Mouse (Mus musculus): ENCODE measurements around the gene Dapk2.

The Dapk2 gene

DNA sequence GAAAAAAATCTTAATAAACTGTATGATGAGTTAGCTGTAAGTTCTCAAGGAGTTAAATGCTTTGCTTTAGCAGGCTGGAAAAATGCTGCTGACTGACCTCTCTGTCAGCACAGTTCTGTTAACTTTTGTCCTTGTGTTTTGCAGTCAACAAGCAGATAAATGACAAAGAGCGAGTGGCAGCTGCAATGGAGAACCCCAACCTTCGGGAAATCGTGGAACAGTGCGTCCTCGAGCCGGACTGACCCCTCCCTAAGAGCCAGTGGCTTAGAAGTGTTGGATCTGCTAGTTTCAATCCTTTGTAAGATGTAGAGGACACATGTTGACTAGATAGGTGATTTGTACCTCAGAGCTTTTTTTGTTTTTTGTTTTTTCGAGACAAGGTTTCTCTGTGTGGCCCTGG is 19.8 kb upstream of the Dapk2 start:
- in situ Hi-C loops (cut with MboI, MseI) = no loop called here

DNA sequence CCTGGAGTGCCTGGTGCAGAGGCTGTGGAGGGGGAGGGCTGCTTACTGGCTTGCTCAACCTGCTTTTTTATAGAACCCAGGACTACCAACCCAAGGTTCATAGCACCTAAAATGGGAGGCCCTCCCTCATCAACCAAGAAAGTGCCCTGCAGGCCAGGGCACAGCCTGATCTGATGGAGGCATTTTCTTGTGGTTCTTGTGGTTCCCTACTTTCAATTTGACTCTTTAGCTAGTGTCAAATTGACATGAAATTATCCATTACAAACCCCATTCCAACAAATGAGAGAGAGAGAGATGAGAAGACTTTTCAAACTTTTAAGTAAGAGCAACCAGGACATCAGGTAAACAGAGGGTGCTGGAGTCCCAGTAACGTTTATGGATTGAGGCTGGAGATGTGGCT is 15.8 kb upstream of the Dapk2 start:
- in situ Hi-C loops (cut with MboI, MseI) = no loop called here

DNA sequence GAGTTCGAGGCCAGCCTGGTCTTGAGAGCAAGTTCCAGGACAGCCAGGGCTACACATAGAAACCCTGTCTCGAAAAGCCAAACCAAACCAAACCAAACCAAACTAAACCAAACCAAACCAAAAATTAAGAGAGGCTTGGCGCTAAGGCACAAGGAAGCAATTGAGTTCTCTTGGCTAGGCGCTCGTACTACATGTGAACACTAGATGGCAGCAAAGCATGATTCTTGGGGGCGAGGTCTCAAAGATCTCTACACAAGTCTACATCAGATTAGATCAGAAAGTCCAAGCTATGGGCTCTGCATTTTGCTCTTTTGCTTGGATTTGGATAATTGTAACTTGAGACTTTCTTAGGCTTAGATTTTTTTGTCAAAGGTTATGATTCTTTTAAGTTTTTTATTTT is 13.8 kb upstream of the Dapk2 start:
- in situ Hi-C loops (cut with MboI, MseI) = no loop called here

DNA sequence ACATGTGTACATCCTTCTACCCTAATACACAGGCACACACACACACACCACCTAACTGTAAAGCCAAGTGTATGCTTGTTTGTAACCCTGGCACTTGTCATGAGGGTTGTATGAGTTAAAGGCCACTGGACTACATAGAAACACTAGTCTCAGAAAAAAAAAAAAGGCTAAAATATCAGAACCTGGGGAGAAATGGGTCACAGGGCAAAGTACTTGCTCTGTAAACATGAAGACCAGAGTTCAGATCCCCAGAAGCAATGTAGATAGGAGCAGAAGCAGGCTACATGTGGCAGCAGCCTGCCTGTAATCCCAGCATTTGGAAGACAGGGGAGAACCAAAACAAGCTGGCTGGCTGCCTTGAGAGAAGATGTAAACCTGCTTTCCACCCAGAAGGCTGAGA is 11.9 kb upstream of the Dapk2 start:
- in situ Hi-C loops (cut with MboI, MseI) = no loop called here

DNA sequence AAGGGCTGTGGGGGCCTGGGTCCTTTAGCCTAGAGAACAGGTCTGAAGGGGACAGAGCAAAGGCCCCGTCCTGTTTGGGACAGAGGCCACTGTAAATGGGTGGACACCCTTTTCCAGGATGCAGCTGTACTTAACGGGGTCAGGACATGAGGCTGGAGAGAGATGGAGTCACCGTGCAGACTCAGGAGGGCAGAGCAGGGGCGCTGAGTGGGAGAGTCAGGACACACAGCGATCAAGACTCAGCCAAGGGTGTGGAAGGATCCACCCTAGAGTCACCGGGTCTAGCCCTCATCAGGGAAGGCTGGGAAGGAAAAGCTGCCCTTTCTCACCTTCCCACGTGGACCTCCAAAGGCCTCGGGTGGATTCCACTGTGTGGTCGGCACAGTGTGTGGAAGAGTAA is 6.0 kb upstream of the Dapk2 start:
- in situ Hi-C loops (cut with MboI, MseI) = no loop called here

DNA sequence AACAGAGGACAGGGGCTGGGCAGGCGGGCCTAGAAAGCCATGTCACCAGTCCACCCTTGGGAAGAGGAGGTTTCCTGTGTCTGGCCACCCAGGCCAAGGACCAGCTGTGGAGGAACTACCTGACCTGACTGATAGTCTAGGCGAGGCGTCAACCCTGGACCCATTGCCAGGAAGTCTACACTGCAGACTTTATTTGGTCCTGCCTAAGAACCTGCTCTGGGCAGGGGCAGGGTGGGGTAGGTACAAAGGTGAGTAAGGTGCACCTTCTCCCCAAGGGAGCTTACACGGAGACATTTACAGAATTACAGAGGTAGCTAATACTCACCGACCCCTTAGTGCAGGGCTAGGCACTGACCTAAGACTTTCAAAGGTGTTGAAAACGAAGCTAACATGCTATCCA is 4.4 kb upstream of the Dapk2 start:
- in situ Hi-C loops (cut with MboI, MseI) = no loop called here

DNA sequence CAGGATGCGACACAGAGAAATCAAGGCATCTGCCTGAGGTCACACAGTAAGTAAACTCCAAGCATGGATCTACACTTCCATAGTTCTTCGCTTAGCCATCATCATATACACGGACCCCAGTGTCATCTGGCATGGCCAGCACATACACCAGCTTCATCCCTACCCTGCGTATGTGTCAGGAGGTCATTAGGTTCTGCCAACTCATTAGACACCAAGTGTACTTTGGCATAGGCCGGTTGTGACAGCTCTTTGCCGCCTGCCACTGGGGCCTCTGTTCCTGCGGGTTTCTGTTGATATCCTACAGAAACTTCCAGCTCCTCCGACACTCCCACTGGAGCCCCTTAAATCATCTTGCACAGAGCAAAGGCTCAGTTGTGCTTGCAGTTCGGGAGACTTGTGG is 4.0 kb upstream of the Dapk2 start:
- in situ Hi-C loops (cut with MboI, MseI) = no loop called here

DNA sequence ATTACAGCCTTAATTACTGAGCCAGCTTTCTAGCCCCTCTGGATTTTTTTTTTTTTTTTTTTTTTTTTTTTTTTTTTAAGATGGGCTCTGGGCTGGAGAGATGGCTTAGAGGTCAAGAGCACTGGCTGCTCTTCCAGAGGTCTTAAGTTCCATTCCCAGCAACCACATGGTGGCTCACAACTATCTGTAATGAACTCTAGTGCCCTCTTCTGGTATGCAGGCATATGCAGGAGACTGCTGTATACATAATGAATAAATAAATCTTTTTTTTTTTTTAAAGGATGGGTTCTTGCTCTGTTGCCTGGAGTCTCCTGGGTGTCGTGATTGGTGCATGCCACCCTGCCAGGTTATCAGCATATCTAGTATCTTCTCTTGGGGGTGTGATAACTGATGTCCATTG is 2.5 kb upstream of the Dapk2 start:
- in situ Hi-C loops (cut with MboI, MseI) = no loop called here

DNA sequence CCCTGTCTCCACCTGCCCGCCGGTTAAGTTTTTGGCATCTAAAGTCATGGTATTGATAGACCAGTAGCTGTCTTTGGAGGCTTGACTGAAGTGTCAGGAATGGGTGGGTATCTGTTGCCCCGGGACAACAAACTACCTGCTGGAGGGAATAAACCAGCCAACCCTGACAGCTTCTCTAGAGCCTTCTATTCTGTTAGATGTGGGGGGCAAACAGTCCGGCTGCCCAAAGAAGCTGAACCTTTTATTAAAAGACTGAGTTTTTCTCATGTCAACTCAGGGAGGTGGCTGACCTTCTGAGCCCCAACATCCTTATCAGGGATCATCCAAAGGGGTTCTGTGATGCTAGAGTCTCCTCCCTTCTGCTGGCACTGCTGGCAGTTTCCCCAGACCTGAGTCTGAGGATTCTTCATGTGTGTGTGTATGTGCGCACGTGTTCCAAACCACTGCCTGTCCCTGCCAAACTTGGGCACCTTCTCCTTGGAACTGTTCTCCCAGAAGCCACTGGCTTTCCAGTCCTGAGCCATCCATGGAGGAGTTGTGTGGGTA is 935 bp downstream of the Dapk2 start:
- in situ Hi-C loops (cut with MboI, MseI) = no loop called here

DNA sequence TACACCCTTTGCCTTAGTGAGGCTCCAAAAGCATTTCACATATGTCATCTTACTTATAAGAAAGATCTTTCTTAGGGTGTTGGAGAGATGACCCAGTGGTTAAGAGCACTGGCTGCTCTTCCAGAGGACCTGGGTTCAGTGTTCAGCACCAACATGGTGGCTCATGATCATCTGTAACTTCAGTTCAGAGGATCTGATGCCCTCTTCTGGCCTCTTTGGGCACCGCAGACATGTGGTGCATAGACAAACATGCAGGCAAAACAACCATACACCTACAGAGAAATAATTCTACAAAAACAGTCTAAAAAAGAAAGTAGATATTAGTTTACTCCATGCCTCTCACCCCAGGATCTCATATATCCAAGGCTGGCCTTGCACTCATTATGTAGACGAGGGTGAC is 2.1 kb downstream of the Dapk2 start:
- in situ Hi-C loops (cut with MboI, MseI) = no loop called here

DNA sequence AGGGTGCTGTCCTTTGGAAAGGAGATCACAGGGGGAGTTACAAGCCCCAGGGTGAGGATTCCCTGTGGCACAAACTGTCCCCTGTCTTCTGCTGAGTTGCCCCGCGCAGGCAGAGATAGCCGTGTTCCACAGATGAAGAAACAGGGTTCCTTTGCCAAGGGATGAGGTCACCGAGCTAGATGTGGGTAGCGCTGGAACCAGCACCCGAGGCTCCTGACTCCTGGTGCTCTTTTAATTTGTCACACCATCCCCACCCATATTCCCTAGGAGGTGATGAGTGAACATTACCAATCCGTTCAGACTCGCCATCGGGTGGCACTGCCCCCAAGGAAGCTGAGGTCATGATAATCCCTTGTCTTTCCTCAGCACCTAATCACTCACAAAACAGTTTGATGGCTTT is 5.0 kb downstream of the Dapk2 start:
- in situ Hi-C loops (cut with MboI, MseI) = no loop called here

DNA sequence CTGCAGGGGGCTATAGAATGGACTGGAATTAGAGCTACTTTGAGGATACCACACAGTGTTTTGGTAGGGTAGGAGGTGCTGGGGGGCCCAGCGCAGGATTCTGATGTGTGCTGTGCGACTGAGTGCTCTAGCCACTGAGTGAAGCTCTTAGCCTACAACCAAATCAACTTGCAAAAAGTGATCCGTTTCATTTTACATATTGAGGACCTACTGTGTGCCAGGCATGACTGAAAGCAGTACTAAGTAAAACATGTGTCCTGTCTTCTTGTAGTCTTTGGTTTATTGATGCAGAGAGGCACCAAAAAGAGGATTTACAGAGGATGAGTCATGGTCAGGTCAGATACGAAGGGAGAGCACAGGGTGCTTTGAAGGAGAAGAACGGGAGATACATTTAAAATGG is 9.2 kb downstream of the Dapk2 start:
- in situ Hi-C loops (cut with MboI, MseI) = no loop called here

DNA sequence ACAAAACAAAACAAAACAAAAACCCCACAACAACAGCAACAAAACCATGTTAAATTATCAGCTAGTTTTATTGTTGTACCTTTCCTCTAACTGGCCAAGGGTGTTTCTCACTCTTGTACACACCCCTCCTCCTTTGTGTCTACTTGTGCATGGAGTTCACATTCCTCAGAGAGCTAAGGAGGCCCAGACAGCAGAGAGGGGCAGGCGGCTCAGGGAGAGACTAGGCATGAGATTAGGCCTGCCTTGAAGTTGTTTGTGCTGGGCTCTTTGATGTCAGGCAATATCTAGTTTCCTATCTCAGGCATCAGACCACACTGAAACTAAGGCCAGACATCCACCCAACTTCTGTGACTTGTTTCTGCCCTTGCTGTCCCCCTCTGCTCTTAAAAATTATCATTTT is 10.2 kb downstream of the Dapk2 start:
- in situ Hi-C loops (cut with MboI, MseI) = no loop called here

DNA sequence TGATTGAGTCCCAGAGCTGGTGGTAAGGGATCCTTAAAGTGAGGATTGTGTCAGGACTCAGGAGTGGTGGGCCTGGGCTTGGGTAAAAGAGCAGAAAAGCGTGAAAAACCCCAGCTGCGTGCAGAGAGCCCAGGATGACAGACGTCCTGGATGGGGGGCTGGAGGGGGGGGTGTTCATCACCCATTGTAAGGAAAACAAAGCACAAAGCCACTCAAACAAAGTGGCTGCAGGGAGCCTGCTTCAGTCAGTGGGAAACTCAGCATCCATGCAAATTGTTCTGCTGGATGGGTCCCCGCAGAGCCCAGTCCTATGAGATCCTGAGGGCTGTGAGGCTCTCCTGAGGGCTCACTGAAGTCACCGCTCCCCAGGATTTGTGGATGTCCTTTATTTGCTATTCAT is 12.5 kb downstream of the Dapk2 start:
- in situ Hi-C loops (cut with MboI, MseI) = no loop called here

DNA sequence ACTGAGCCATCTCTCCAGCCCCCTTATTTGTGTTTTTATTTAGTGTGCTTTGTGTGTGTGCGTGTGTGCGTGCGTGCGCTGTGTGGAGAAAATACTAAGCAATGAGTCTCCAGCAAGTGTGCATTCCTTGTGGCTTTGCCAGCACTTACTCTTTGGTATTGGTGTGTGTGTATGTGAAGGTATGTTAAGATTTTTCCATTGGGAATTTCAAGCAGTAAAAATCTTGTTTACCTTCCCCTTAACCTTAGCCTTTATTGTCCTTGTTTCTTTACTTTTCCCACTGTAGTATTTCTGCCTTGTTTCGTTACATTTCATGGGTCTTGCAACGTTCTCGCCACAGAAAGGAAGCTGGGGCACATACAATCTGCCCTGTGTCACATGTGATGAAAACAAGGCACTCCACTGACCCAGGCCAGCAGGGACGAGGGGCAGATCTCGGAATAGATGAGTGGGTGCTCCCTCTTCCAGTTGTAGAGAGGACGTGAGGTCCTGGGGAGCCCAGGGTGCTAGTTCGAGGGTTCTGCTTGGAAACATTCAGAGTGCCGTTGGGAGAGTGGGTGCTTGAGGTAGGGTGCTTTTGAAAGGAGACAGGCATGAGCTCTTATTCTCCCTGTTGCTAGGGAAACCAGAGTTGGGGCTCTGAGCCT is 13.4 kb downstream of the Dapk2 start:
- in situ Hi-C loops (cut with MboI, MseI) = no loop called here

DNA sequence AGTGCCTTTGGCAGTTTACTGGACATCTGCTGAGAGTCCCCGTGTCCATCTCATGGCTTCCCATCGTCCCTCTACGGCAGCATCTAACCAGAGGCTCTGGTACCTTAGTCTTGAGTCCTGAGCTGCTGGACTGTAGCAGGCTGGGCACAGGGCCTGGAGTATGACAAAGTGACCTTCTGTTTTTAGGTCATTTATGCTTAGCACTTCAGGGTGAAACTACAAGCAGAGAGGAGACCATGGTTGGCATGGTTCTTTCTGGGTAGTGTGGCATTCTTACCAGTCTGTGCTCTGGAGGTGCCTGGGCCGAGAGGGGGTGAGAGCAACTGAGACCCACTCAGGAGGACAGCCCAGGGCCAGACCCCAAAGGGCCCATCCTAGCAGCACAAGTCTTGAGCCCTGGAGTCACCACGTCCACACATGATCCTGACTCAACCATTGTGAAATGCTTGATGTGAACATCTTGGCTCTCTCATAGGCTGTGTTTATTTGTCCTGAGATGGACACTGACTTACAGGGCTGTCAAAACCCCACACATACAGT is 15.4 kb downstream of the Dapk2 start:
- in situ Hi-C loops (cut with MboI, MseI) = no loop called here

DNA sequence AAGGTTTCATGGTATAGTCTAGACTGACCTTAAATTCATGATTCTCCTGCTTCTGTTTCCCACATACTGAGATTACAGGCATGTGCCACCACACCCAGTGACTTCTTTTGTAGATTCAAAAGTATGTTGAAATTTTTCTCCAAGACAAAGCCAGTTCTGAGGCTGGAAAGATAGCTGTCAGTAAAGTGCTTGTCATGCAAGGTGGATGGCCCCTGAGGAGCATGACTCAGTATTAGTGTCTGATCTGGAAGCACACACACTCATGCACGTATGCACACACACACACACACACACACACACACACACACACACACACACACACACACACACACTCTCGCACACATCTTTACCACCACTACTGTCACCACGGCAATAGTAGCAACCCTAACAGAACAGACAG is 17.0 kb downstream of the Dapk2 start:
- in situ Hi-C loops (cut with MboI, MseI) = loop anchor here (5.0 kb wide), 1 partner anchor 67 kb away; no protein-coding TSS in a partner anchor

DNA sequence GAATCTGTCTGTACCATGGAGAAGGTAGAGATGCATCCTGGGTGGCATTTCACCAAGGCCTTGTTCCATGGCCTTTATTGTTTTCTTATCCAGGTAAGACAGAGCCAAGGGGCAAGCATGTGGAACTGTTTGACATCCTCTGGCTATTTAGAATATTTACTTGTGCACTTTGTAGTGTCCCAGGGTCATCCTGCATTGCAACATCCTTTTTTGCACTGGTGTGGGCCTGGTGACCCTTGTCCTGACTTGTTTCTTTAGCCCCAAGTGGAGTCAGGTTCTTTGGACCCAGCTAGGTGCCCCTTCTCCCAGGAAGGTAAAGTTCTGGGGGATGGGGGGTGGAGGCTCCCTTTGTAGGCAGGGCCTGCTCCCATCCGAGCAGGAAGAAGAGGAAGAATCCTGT is 20.0 kb downstream of the Dapk2 start:
- in situ Hi-C loops (cut with MboI, MseI) = loop anchor here (5.0 kb wide), 1 partner anchor 64 kb away; no protein-coding TSS in a partner anchor

DNA sequence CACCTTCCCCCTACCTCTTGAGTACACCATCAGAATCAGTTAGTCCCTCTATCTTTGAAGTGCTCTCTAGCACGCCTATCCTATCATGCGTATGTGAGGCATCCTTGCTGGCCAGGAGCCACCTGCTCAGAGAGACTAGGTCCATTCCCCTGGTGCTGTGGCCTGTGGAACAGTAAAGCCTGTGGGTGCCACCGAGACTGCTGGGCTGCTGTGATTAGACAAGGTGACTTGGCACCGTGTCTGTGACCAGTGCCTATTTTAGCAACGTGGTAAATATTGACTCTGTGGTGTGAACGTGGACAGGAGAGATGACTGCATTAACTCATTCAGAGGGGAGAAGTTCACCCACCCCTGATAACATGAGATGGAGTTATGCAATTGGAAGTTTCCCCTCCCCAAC is 21.8 kb downstream of the Dapk2 start:
- in situ Hi-C loops (cut with MboI, MseI) = loop anchor here (5.0 kb wide), 1 partner anchor 63 kb away; no protein-coding TSS in a partner anchor

DNA sequence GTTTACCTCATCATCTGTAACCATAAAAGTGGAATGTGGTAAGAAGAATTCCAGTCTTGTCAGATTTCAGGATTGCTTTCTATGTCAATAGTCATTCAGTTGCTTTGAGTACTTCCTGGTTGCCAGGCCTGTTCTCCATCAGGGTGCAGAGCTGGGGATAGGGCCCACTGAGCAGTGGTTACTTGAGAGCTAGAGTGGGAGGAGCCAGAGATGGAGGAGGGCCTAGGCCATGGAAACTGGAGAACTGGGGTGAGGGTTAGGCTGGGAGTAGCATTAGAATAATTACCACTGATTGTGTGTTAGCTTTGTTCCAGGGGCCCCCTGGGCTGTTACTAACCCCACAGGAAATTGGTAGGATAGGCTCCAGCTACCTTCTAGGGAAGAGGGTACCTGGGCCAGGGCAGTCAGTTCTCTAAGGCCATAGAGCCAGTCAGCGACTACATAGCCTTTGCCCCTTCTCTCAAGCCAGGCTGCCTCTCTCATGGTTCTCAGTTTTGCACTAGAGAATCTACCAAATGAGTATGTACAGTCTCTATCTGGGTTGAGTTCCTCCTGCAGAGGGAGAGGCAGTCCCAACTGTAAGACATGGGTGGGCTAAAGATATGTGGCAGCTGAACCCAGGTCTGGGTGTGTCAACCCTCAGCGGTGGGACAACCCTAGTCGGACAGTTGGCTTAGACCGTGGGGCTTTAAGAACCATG is 23.3 kb downstream of the Dapk2 start:
- in situ Hi-C loops (cut with MboI, MseI) = no loop called here

DNA sequence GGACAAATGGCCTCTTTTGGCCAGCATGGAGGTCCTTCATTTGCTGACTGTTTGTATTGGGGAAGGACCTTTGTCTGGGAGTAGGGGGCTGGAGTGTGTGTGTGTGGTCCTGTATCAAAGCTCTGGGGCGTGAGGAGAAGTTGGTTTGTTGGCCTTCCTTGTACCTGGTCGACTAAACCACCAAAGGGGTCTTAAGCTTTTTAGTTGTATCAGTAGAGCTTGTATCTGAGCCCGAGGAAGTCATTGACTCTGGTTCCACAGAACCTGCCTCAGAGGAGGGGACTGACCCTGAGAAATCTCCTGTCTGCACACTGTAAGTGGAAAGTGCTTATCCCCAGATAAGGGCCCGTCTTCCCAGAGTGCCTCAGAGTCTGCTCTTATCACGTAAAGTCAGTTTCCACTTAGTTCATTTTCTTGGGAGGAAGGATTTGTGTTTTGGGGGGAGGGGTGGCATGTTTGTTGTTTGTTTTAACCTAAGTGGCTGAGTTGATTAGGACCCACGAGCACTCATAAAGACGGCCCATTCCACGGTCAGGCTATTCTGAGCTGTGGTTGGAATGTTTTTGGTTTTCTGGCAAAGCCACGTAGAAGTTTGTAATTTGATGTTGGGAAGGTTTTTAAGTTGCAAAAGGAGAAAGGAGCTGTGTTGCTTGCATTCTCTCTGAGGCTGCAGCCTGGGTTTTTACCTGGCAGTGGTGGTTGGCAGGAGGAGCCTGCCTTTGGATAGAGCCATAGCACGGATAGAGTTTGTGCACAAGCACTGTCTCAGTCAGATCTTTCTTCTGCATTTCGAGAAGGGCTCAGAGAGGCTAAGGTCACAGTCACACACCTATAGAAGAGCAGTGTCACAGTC is 24.0 kb downstream of the Dapk2 start:
- in situ Hi-C loops (cut with MboI, MseI) = no loop called here

DNA sequence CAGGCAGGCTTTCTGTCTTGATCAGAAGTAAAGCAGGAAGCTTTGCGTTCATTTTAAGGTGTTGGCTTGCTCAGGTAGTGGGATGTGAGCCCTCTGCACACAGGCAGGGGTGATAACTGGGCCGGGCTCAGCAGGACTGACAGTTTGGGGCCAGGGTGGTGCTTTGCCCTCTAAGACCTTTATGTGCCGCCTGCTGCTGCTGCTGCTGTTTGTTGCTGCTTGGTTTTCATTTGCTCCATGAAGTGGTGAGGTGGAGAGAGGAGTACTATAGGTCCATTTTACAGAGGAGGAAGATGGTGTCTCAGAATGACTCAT is 24.6 kb downstream of the Dapk2 start:
- in situ Hi-C loops (cut with MboI, MseI) = no loop called here

Data from T-helper 2 cell (primary cell).